9 mouse cellular contexts compared by ENCODE assay signal in the genomic region with DNA sequence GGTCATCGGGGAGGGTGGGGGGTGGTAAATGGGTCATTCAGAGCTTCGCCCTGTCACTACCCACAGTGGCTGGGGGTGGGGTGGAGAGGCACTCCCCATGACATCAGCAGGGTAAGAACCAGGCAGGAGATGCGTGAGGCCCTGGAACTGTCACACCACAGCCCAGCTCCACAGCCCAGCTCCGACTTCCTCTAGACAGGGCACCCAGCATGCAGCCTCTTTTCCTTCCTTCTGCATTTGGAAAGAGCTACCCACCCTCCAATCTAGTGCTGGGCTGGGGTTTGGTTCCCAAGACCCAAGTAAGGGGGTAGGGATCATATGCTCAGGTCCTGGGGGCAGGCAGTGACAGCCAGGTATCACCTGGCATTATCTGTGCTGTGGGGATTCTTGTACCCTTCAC.
A peak's percentile ranks its signal among the peaks of the same experiment; 100 is the strongest.
DNase-seq lines count a peak whose midpoint lies in the region; ATAC-seq and TF ChIP-seq lines count a peak whose summit lies in the region.
"Had no signal": no experiment of that assay in that cellular context is flagged by ENCODE, and none has a peak within 500 bp of the region (broad histone marks: within the 10 kb centered on the region; RNA-seq: fewer than 3 reads in every experiment).

No protein-coding gene starts in this region.

- H3K9ac ChIP-seq in liver, postnatal 0 days (replicated peaks) = peak overlapping the region; percentile 36; the same call in 1 of the 2 replicates
- H3K9ac ChIP-seq: forebrain, embryonic 12.5 days had no signal

- DNase-seq in frontal cortex, postnatal 25 days (ENCODE audit: low spot score in 2 of 2) = no peak
- peak; percentile 55 to 56 for DNase-seq in right cerebral cortex, postnatal 10 days (ENCODE audit: low spot score in 2 of 2)
- DNase-seq in right cerebral cortex, postnatal 14 days = no peak
- no peak for DNase-seq in liver, postnatal 0 days
- peak; percentile 72 for DNase-seq in thymus, postnatal 14 days
- no peak for DNase-seq in neural tube, embryonic 10.5 days (ENCODE audit: extremely low spot score, low spot score)
- no peak for DNase-seq in cerebellum, adult 11-12 months

- H3K27ac ChIP-seq in liver, postnatal 0 days (ENCODE audit: low read depth) = peak overlapping the region; percentile 92
- H3K27ac ChIP-seq: forebrain, embryonic 12.5 days had no signal

- no peak overlapping the region for H3K4me3 ChIP-seq in liver, postnatal 0 days (ENCODE audit: low read depth, low read length)
- H3K4me3 ChIP-seq: forebrain, embryonic 12.5 days had no signal

- H3K9me3 ChIP-seq in liver, postnatal 0 days (ENCODE audit: low read length) = no peaks in the 10 kb centered on the region
- H3K9me3 ChIP-seq: forebrain, embryonic 12.5 days had no signal

- 45% methylated on average over 4 of the region's 4 CpGs for WGBS in liver, postnatal 0 days (ENCODE audit: insufficient replicate concordance)

- no peak for TF ChIP-seq EP300 in liver, postnatal 0 days (IDR thresholded peaks at IDR 0.05; ENCODE audit: low read depth)

- peak; percentile 22; the same call in 1 of the 2 replicates for ATAC-seq in frontal cortex, adult (ENCODE audit: low TSS enrichment)
- no peak; the same call in 1 of the 2 replicates for ATAC-seq in liver, postnatal 0 days

- peaks cover 55% of the 10 kb centered on the region for H3K4me1 ChIP-seq in liver, postnatal 0 days (ENCODE audit: insufficient read depth)
- H3K4me1 ChIP-seq: forebrain, embryonic 12.5 days had no signal

- TF ChIP-seq CTCF in liver, postnatal 0 days (IDR thresholded peaks at IDR 0.05; ENCODE audit: low read depth) = no peak

- H3K36me3 ChIP-seq in liver, postnatal 0 days (replicated peaks; ENCODE audit: insufficient read depth, low read length) = no peaks in the 10 kb centered on the region
- H3K36me3 ChIP-seq: forebrain, embryonic 12.5 days had no signal

- 0 out of 2 replicates have a peak overlapping the region, but pooled peaks have one; percentile 24 for H3K4me2 ChIP-seq in liver, postnatal 0 days (ENCODE audit: low read depth, low read length)
- H3K4me2 ChIP-seq: forebrain, embryonic 12.5 days had no signal

- no peaks in the 10 kb centered on the region for H3K27me3 ChIP-seq in liver, postnatal 0 days (ENCODE audit: insufficient read depth, low read length)
- H3K27me3 ChIP-seq: forebrain, embryonic 12.5 days had no signal

Comparison
In these comparisons a context has a peak if more than half of its experiments do, and no peak if none do; other contexts are left out.
1. DNase-seq: peak in right cerebral cortex, postnatal 10 days (2 of 2) and thymus, postnatal 14 days (single experiment); none in frontal cortex, postnatal 25 days (0 of 2), right cerebral cortex, postnatal 14 days (single experiment), liver, postnatal 0 days (single experiment), neural tube, embryonic 10.5 days (single experiment) and cerebellum, adult 11-12 months (single experiment).